Mouse (Mus musculus) B cell, adult 2 months (primary cell): ENCODE results near the gene Arntl.
A peak's percentile ranks its signal among the peaks of the same experiment; 100 is the strongest.

Source experiments
- DNase-seq, 2 experiments: peaks; one replicate each; pipeline ENCODE4 v3.0.0; 2022

The Arntl gene

DNA sequence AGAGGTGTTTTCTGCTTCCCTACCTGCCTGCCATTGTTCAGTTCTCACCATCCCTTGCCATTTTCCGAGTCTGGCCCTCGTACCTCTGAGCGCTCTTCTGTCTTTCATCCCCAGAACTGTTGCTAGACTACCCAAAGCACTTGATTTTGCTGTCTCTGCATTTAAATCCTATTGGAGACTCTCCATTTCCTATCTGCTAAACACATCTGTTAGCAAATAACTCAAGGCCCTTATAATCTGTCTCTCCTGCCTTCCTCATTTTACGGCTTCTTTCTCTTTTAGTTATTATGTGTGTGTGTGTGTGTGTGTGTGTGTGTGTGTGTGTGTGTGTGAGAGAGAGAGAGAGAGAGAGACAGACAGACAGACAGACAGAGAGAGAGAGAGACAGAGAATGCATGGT lies 90.5 kb downstream of the Arntl start:
- no peak for DNase-seq

DNA sequence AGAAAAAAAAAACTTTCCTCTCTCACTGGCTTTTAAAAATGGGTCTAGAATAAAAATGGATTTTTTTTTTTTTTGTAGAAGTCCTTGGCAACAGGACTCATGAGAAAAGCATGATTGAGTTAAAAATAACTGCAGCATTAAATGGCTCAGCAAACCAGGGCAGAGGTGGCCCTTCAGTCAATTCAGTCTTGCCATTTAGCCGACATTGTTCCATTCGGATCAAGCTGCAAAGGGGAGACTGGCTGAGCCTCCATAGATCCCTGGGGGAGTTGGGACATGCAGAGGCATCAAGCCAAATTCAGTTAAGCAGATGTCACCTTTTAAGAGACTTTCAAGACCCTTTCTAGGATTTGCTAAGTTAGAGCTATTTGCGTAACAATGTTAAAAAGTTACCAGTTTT lies 102.9 kb downstream of the Arntl start:
- no peak for DNase-seq

- peak; percentile 61 to 66 for DNase-seq
These were observed 104.5 kb downstream of the Arntl start for GRCm38 (mm10) chr7:113311784-113312183.

DNA sequence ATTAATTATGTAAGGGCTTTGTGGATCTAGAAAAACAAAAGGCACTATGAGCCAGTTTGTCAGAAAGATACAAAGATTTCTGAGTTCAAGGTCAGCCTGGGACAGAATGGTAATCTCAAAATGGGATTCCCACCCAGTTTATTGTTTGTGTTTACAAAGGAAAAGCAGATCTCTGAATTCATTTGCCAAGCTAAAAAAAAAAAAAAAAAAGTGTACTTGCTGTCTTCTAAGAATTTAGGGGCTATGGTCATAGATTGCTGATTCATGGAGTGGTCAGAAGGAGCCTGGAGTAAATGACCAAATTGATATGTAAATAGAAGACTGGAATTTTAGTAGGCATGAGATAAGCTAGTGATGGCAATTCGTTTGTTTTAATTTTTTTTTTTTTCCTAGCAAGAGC lies 112.9 kb downstream of the Arntl start:
- no peak for DNase-seq

DNA sequence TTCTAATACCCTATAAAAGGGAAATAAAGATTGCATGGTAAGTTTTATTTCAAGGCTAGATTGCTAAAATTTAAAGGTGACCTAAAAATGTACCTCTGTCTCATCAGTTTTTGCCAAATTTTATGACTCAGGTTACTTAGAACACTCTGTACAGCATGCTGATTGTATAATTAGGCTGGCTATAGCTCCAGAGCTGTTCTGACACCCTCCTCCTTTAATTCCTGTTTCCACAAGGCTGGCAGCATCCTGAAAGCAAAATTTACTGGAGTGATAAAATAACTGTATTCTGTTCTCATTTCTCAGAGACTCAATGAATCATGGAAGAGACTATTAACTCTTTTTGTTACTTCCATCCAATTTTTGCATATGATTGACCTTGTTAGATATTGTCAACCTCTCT lies 126.8 kb downstream of the Arntl start:
- DNase-seq: no peak

GRCm38 (mm10) chr7:113335250-113335649 lies 128.0 kb downstream of the Arntl start:
- no peak for DNase-seq

DNA sequence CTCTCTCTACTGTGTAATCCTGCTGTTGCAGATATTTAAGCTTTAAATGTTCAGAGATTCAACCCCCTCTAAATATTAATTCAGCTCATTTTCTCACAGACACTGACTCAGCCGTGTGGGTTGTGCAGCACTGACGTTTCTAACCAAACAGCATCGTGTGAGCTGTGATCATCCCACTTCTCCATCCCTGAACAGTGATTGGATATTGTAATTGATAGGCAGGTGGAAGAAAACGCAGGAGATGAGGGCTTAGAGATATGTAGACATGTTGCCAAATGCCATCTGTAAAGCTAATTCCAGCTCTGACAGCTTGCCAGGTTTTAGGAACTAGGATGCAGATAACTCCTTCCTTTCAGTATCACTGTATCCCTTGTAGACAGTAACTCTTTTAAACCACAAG lies 140.0 kb downstream of the Arntl start:
- DNase-seq: no peak

GRCm38 (mm10) chr7:113347694-113348093 lies 140.4 kb downstream of the Arntl start:
- no peak for DNase-seq

DNA sequence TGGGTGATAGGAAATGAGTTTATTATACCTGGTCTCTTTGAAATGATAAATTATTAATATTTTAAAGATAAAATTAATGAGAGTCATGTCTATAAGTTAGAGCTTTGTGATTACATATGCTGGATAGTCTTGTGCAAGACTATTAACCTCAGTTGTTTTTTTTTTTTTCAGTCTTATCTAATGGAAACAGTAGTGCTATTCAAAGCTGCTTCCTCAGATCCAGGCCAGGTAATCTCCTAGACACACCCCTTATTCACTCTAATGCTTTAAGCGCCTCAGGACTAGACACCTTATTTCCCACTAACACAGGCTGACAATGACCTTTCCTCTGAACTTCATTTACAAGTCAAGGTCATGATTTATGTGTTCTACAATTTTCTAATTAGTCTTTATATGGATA lies 141.8 kb downstream of the Arntl start:
- no peak for DNase-seq
